Mouse (Mus musculus): ENCODE measurements around the gene Lhx2. TPM values are rescaled to one million over a fixed set of nuclear protein-coding genes. Genes with fewer than 3 reads are reported as not detected.

Lhx2 gene
- polyA plus RNA-seq, 1 experiment = 2.5 TPM

DNA sequence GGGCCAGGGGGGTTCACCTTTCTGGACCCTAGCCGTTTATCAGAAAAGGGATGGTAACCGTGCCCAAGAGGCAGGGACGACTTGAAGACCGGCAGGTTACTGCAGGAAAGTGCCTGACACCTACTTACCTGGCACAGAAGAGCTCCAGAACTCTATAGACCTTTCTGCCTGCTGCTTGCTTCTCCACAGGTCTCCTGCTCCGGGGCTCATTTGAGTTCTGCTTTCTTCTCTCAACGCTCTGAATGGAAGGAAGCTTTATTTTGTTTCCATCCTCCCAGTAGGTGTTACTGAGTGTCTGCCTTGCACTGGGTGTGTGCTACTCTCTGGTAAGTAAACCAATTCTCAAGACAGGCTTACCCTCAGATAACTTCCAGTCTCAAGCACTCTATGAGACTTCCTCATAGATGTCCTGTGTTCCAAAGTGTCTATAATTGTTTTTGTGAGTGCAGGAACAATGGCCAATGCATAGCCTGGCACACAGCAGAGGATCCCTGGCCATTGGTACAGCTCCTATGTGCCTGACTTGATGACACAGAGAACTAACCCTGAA, 1.9 kb upstream of the Lhx2 start:
- 10% methylated on average over 6 of the region's 6 CpGs for WGBS
- Histone ChIP-seq H3K27ac (ENCODE audit: control insufficient read depth, insufficient read depth, low read length) (no peak overlapping the region), H3K4me1 (replicated peaks; ENCODE audit: control insufficient read depth, insufficient read depth, low read length) (peaks cover 7% of the 10 kb centered on the region), H3K27me3 (ENCODE audit: control insufficient read depth, insufficient read depth, low read length) (peaks cover 31% of the 10 kb centered on the region), H3K4me3 (ENCODE audit: control insufficient read depth, insufficient read depth, low read length) (no peak overlapping the region), H3K36me3 (ENCODE audit: control insufficient read depth, insufficient read depth, low read length) (no peaks in the 10 kb centered on the region)
- DNase-seq = no peak
- TF ChIP-seq POLR2A (IDR thresholded peaks at IDR 0.05; ENCODE audit: control insufficient read depth, extremely low read depth, insufficient read depth, low read length, poor library complexity) = no peak
- no peak for TF ChIP-seq CTCF (IDR thresholded peaks at IDR 0.05; ENCODE audit: borderline replicate concordance, control insufficient read depth, extremely low read depth, insufficient read depth, low read length, poor library complexity)

DNA sequence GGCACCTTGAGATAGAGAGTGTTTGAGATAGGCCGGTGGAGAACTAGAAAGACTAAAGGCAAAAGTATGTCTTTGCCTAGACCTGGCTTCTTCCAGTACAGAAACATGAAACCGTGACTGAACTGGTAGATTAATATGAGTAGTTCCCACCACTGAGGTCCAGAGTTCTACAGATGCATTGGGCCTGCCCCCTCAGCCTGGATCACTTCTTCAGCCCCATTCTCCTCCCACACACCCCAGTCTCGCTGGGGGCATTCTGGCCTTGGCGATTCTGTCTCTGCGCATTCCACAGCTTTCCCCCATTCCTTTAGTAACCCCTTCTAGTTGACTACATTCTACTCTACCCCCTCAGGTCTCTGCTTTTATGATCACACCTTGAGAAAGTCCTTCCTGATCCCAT, 1.4 kb upstream of the Lhx2 start:
- WGBS = 75% methylated on average over 5 of the region's 5 CpGs
- no peaks in the 10 kb centered on the region for H3K36me3 ChIP-seq (ENCODE audit: control insufficient read depth, insufficient read depth, low read length)
- H3K4me1 ChIP-seq (replicated peaks; ENCODE audit: control insufficient read depth, insufficient read depth, low read length) = peaks cover 7% of the 10 kb centered on the region
- no peak for DNase-seq
- H3K27me3 ChIP-seq (ENCODE audit: control insufficient read depth, insufficient read depth, low read length) = peaks cover 34% of the 10 kb centered on the region
- TF ChIP-seq CTCF (IDR thresholded peaks at IDR 0.05; ENCODE audit: borderline replicate concordance, control insufficient read depth, extremely low read depth, insufficient read depth, low read length, poor library complexity) = no peak
- TF ChIP-seq POLR2A (IDR thresholded peaks at IDR 0.05; ENCODE audit: control insufficient read depth, extremely low read depth, insufficient read depth, low read length, poor library complexity) = no peak
- H3K27ac ChIP-seq (ENCODE audit: control insufficient read depth, insufficient read depth, low read length) = no peak overlapping the region
- no peak overlapping the region for H3K4me3 ChIP-seq (ENCODE audit: control insufficient read depth, insufficient read depth, low read length)

DNA sequence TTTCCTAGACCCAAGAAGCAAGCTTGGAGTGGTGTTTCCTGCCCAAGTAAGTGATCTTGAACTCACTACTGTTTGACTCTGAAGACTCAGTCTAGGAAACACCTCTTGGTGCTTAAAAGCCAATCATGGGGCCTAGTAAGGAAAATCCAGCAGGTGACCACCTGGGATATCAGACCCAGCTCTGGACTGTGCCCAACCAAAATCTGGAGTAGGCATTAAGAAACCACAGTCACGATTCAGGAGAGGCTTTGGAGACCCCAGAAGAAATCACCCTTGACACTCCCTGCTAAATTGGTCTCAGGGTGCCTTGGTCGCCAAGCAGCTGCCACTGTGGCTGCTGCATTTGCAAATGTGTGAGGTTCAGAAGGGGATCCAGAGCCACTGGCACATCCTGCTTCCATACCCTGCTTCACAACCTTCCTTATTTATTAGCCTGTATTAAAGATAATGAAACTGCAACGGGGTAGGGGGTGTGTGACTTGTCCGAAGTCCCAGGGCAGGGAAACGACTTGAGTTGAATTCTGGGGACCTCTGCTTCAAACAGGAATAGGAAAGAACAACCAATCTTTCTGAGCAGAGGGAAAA, 641 bp upstream of the Lhx2 start:
- Histone ChIP-seq H3K4me1 (replicated peaks; ENCODE audit: control insufficient read depth, insufficient read depth, low read length) (peaks cover 7% of the 10 kb centered on the region), H3K36me3 (ENCODE audit: control insufficient read depth, insufficient read depth, low read length) (no peaks in the 10 kb centered on the region), H3K4me3 (ENCODE audit: control insufficient read depth, insufficient read depth, low read length) (no peak overlapping the region), H3K27ac (ENCODE audit: control insufficient read depth, insufficient read depth, low read length) (no peak overlapping the region), H3K27me3 (ENCODE audit: control insufficient read depth, insufficient read depth, low read length) (peaks cover 38% of the 10 kb centered on the region)
- WGBS = 13% methylated on average over 5 of the region's 5 CpGs
- TF ChIP-seq CTCF (IDR thresholded peaks at IDR 0.05; ENCODE audit: borderline replicate concordance, control insufficient read depth, extremely low read depth, insufficient read depth, low read length, poor library complexity) = no peak
- TF ChIP-seq POLR2A (IDR thresholded peaks at IDR 0.05; ENCODE audit: control insufficient read depth, extremely low read depth, insufficient read depth, low read length, poor library complexity) = no peak
- no peak for DNase-seq

DNA sequence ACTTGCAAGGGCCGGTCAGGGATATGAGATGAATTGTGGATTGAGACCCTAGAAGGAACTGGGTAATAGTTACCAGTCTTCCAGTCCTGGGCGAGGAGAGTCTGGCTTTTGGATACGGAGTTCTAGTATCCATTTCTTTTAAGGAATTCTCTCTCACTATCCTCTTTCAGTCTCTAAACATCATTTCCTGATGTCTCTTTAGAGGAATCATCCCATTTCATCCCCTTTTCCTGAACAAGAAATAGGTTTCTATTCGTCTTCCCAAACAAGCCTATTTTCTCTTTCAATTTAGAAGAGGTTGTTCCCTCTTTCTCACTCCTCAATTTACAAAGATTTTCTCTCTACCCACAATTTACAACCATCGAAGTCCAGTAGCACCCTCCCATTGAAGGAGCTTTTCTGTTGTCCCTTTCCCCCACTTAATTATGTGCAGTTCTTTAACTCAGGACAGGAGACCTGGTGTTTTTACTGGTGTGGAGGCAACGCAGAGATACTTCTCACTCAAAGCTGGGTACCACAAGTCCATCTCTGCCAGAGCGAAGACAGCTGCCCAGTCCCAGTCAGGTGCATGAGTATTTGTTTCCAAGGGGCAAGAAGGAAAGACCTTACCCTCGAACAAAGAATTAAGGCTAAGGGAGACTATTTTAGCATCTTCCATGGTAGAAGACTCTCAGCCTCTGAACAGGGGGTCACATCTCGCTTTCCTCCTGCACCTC, 987 bp downstream of the Lhx2 start:
- 8% methylated on average over 9 of the region's 9 CpGs for WGBS
- DNase-seq = no peak
- H3K27me3 ChIP-seq (ENCODE audit: control insufficient read depth, insufficient read depth, low read length) = peaks cover 45% of the 10 kb centered on the region

DNA sequence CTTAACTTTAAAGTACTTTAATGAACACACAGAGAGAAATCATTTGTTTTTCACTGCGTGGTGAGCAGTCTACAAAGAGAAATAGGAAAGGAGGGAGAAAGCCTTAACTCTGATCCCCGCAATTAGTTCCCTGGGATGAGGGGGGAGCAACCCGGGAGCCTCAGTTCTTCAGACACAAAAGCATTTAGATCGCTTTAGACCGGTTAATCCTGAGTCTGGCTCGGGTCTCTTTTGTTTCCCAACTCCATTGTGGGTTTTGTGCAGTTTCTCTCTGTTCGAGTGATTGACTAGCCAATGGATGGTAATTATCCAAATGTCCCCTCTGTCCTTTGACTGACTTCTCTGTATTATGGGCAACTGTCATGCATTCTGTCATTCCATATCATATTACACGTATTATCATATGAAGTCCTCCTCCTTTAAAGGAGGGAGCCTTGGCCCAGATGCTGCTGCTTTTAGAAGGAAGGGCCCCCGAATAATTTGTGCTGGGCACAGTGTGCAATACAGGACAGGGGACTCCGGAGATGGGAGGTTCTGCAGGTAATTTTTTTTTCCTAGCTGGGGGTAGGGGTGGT, 1.6 kb downstream of the Lhx2 start:
- Histone ChIP-seq H3K4me3 (ENCODE audit: control insufficient read depth, insufficient read depth, low read length) (no peak overlapping the region), H3K36me3 (ENCODE audit: control insufficient read depth, insufficient read depth, low read length) (no peaks in the 10 kb centered on the region), H3K27me3 (ENCODE audit: control insufficient read depth, insufficient read depth, low read length) (peaks cover 44% of the 10 kb centered on the region), H3K4me1 (replicated peaks; ENCODE audit: control insufficient read depth, insufficient read depth, low read length) (peaks cover 7% of the 10 kb centered on the region), H3K27ac (ENCODE audit: control insufficient read depth, insufficient read depth, low read length) (no peak overlapping the region)
- DNase-seq = no peak
- 7% methylated on average over 10 of the region's 10 CpGs for WGBS
- TF ChIP-seq POLR2A (IDR thresholded peaks at IDR 0.05; ENCODE audit: control insufficient read depth, extremely low read depth, insufficient read depth, low read length, poor library complexity) = no peak
- no peak for TF ChIP-seq CTCF (IDR thresholded peaks at IDR 0.05; ENCODE audit: borderline replicate concordance, control insufficient read depth, extremely low read depth, insufficient read depth, low read length, poor library complexity)

More for the DNA sequence above, 987 bp downstream of the Lhx2 start:
- Histone ChIP-seq H3K36me3 (ENCODE audit: control insufficient read depth, insufficient read depth, low read length) (no peaks in the 10 kb centered on the region), H3K27ac (ENCODE audit: control insufficient read depth, insufficient read depth, low read length) (no peak overlapping the region), H3K4me1 (replicated peaks; ENCODE audit: control insufficient read depth, insufficient read depth, low read length) (peaks cover 7% of the 10 kb centered on the region), H3K4me3 (ENCODE audit: control insufficient read depth, insufficient read depth, low read length) (no peak overlapping the region)
- TF ChIP-seq POLR2A (IDR thresholded peaks at IDR 0.05; ENCODE audit: control insufficient read depth, extremely low read depth, insufficient read depth, low read length, poor library complexity) (no peak), CTCF (IDR thresholded peaks at IDR 0.05; ENCODE audit: borderline replicate concordance, control insufficient read depth, extremely low read depth, insufficient read depth, low read length, poor library complexity) (no peak)

DNA sequence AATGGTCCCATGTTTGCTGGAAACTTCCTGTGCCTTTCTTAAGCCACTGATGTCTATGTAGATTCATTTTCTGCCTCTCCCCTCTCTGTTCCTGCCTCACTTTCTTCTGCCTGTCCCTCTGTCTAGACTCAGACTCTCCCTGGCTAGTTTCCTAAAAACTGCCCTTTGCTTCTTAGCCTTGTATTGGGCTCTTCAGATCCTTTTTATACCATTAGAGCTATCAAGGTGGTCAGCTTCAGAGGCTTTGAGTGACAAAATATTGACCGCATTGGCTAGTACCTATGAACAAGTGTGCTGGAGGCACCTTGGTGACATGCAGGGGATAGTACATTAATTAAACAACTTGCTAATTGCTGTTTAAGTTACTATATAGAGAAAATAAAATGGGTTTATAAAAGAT, 4.5 kb downstream of the Lhx2 start:
- H3K4me3 ChIP-seq (ENCODE audit: control insufficient read depth, insufficient read depth, low read length) = no peak overlapping the region
- WGBS = 40% methylated on average over 1 of the region's 1 CpGs
- no peak for DNase-seq
- no peak for TF ChIP-seq CTCF (IDR thresholded peaks at IDR 0.05; ENCODE audit: borderline replicate concordance, control insufficient read depth, extremely low read depth, insufficient read depth, low read length, poor library complexity)
- H3K27ac ChIP-seq (ENCODE audit: control insufficient read depth, insufficient read depth, low read length) = no peak overlapping the region
- no peaks in the 10 kb centered on the region for H3K36me3 ChIP-seq (ENCODE audit: control insufficient read depth, insufficient read depth, low read length)
- H3K27me3 ChIP-seq (ENCODE audit: control insufficient read depth, insufficient read depth, low read length) = peaks cover 48% of the 10 kb centered on the region
- H3K4me1 ChIP-seq (replicated peaks; ENCODE audit: control insufficient read depth, insufficient read depth, low read length) = peaks cover 14% of the 10 kb centered on the region
